Mouse (Mus musculus): ENCODE measurements around the gene Tgfa. TPM values are rescaled to one million over a fixed set of nuclear protein-coding genes. Genes with fewer than 3 reads are reported as not detected.

Gene Tgfa
- total RNA-seq, 2 experiments from 2014 or later, result not detected

GRCm38 (mm10) chr6:86220171-86220570 is 25.1 kb downstream of the Tgfa start:
- ATAC-seq (ENCODE audit: poor library complexity, severe bottlenecking), result no peak

GRCm38 (mm10) chr6:86222381-86222780 is 27.4 kb downstream of the Tgfa start:
- ATAC-seq (ENCODE audit: poor library complexity, severe bottlenecking), result no peak

GRCm38 (mm10) chr6:86225604-86226003 is 30.6 kb downstream of the Tgfa start:
- ATAC-seq (ENCODE audit: poor library complexity, severe bottlenecking), result no peak

- no peak for ATAC-seq (ENCODE audit: poor library complexity, severe bottlenecking)
Observed at GRCm38 (mm10) chr6:86232367-86232766, 37.3 kb downstream of the Tgfa start.

- ATAC-seq (ENCODE audit: poor library complexity, severe bottlenecking), result no peak
Observed at GRCm38 (mm10) chr6:86233512-86234430, 38.7 kb downstream of the Tgfa start.

- no peak for ATAC-seq (ENCODE audit: poor library complexity, severe bottlenecking)
Observed at GRCm38 (mm10) chr6:86244866-86245265, 49.8 kb downstream of the Tgfa start.

GRCm38 (mm10) chr6:86245965-86246364 is 50.9 kb downstream of the Tgfa start:
- ATAC-seq (ENCODE audit: poor library complexity, severe bottlenecking), result no peak

- no peak for ATAC-seq (ENCODE audit: poor library complexity, severe bottlenecking)
Observed at GRCm38 (mm10) chr6:86248562-86248961, 53.5 kb downstream of the Tgfa start.

- ATAC-seq (ENCODE audit: poor library complexity, severe bottlenecking), result no peak
Observed at GRCm38 (mm10) chr6:86249042-86249441, 54.0 kb downstream of the Tgfa start.

- no peak for ATAC-seq (ENCODE audit: poor library complexity, severe bottlenecking)
Observed at GRCm38 (mm10) chr6:86250236-86250635, 55.2 kb downstream of the Tgfa start.

- ATAC-seq (ENCODE audit: poor library complexity, severe bottlenecking), result no peak
Observed at GRCm38 (mm10) chr6:86250830-86251229, 55.8 kb downstream of the Tgfa start.

GRCm38 (mm10) chr6:86252176-86253125 is 57.4 kb downstream of the Tgfa start:
- ATAC-seq (ENCODE audit: poor library complexity, severe bottlenecking), result no peak

GRCm38 (mm10) chr6:86255899-86256298 is 60.9 kb downstream of the Tgfa start:
- no peak for ATAC-seq (ENCODE audit: poor library complexity, severe bottlenecking)

- ATAC-seq (ENCODE audit: poor library complexity, severe bottlenecking), result no peak
Observed at GRCm38 (mm10) chr6:86259242-86259641, 64.2 kb downstream of the Tgfa start.

GRCm38 (mm10) chr6:86260322-86261050 is 65.5 kb downstream of the Tgfa start:
- ATAC-seq (ENCODE audit: poor library complexity, severe bottlenecking), result peak; percentile 40

- ATAC-seq (ENCODE audit: poor library complexity, severe bottlenecking), result peak; percentile 68
Observed at GRCm38 (mm10) chr6:86266786-86267185, 71.8 kb downstream of the Tgfa start.

- ATAC-seq (ENCODE audit: poor library complexity, severe bottlenecking), result no peak
Observed at GRCm38 (mm10) chr6:86270373-86271068, 75.5 kb downstream of the Tgfa start.

- ATAC-seq (ENCODE audit: poor library complexity, severe bottlenecking), result no peak
Observed at GRCm38 (mm10) chr6:86271130-86271529, 76.1 kb downstream of the Tgfa start.

- no peak for ATAC-seq (ENCODE audit: poor library complexity, severe bottlenecking)
Observed at GRCm38 (mm10) chr6:86275704-86276103, 80.7 kb downstream of the Tgfa start.

GRCm38 (mm10) chr6:86276816-86277215 is 81.8 kb downstream of the Tgfa start:
- ATAC-seq (ENCODE audit: poor library complexity, severe bottlenecking), result no peak

All from megakaryocyte, adult 5-6 weeks (primary cell).